Mouse (Mus musculus): Measurements from ENCODE around the gene Trappc4.
A peak's percentile ranks its signal among the peaks of the same experiment; 100 is the strongest.

The Trappc4 gene

GRCm38 (mm10) chr9:44361190-44361917, 46.0 kb downstream of the Trappc4 start, which contains the start of gene Vps11:
Gene Vps11, minus strand, starts transcription at chr9:44361670.
- peak; percentile 54 for DNase-seq (ENCODE audit: extremely low read depth, low read depth, low spot score)

- DNase-seq (ENCODE audit: extremely low read depth, low read depth, low spot score) = no peak
Observed at GRCm38 (mm10) chr9:44357207-44357606, 50.2 kb downstream of the Trappc4 start.
